Mouse (Mus musculus) heart, embryonic 15.5 days (tissue): ENCODE data around the gene Rad50. TPM values are rescaled to one million over a fixed set of nuclear protein-coding genes. Genes with fewer than 3 reads are reported as not detected.
A peak's percentile ranks its signal among the peaks of the same experiment; 100 is the strongest.

Experiments used
- ATAC-seq: fragments of 200-750 bp; cut with Nextera tagmentation; replicated peaks from 2 replicates; pipeline ENCODE4 v1.8.0; 2017; ENCODE audit warnings: low read depth, moderate TSS enrichment; ENCODE audit not compliant: insufficient number of reproducible peaks, insufficient read depth, low FRiP score
- H3K27ac ChIP-seq: fragments of 300-500 bp; sonication (generic); 2 replicates; pipeline ENCODE4 v1.5.1; 2015; ENCODE audit warnings: mild to moderate bottlenecking, inconsistent platforms
- H3K27me3 ChIP-seq: fragments of 300-500 bp; sonication (generic); 2 replicates; pipeline ENCODE4 v1.6.1; 2015; ENCODE audit warnings: inconsistent platforms
- H3K36me3 ChIP-seq: fragments of 300-500 bp; sonication (generic); 2 replicates; pipeline ENCODE4 v1.6.1; 2015; ENCODE audit warnings: mild to moderate bottlenecking, inconsistent platforms
- H3K4me1 ChIP-seq: fragments of 300-500 bp; sonication (generic); replicated peaks from 2 replicates; pipeline ENCODE4 v1.6.1; 2015; ENCODE audit warnings: inconsistent platforms
- H3K4me2 ChIP-seq: fragments of 300-500 bp; sonication (generic); 2 replicates; pipeline ENCODE4 v1.6.1; 2015; ENCODE audit warnings: inconsistent platforms, mild to moderate bottlenecking, moderate library complexity
- H3K4me3 ChIP-seq: fragments of 300-500 bp; sonication (generic); 2 replicates; pipeline ENCODE4 v1.5.1; 2015; ENCODE audit warnings: mild to moderate bottlenecking, inconsistent platforms
- H3K9ac ChIP-seq: fragments of 300-500 bp; sonication (generic); 2 replicates; pipeline ENCODE4 v1.6.1; 2015; ENCODE audit warnings: mild to moderate bottlenecking, inconsistent platforms
- H3K9me3 ChIP-seq: fragments of 300-500 bp; sonication (generic); replicated peaks from 2 replicates; pipeline ENCODE4 v1.6.1; 2016; ENCODE audit warnings: inconsistent platforms
- WGBS: fragments of 180-500 bp; shearing (Covaris S2); methylation state at CpG from one replicate; pipeline ENCODE4 v1.1.7; 2015; ENCODE audit warnings: mixed read lengths; 5-methylcytosine and 5-hydroxymethylcytosine counted together
- polyA plus RNA-seq: library from polyadenylated mRNA; unstranded; fragments of >200 nt; fragmentation: Nextera tagmentation; extraction: Ambion mirVana; gene quantifications from 2 replicates; pipeline ENCODE4 v1.2.1, GENCODE M21; 2015

Rad50 gene
- polyA plus RNA-seq, result 17.3 and 19.5 TPM in 2 replicates

DNA sequence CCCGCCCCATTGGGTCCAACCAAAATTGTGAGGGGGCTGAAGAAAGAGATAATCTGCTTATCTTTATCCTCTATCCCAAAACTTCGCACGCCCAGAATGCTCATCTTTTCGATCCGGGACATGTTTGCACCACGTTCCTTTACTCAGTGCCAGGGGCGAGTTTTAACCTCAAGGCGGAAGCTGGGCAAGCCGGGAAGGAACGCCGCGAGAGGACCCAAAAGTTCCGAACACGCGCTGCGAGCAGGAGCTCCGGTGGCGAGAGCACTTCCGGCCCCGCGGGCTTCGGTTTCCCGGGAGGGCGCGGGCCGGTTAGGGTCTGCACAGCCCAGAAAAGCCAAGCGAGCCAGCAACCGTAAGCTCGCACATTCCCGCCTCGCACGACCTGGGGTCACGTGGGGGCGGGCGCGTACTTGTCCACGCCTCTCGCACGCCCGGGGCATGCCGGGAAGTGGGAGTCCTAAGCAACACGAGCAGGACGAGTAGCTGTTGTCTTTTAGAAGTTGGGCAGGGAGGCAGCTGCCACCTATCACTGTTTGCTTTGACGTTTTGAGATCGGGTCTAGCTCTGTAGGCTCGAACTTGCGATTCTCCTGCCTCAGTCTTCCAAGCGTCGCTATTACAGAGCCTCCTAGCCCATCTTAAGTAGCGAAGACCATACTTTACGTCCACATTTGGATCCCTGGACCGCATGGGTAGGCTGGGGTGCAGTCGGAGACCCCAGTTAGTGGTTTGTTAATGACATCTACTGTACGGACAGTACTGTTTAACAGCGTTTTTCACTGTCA, at the start of gene Rad50:
Rad50 (minus strand) TSS at position 386 of the 784 bp plus-strand sequence.
- Histone ChIP-seq H3K36me3 (peaks cover 8% of the 10 kb centered on the region), H3K9ac (peak within 1 kb of the TSS; percentile 76), H3K27ac (peak within 1 kb of the TSS; percentile 83), H3K27me3 (no peaks in the 10 kb centered on the region), H3K9me3 (no peaks in the 10 kb centered on the region), H3K4me2 (peak within 1 kb of the TSS; percentile 92), H3K4me1 (peaks cover 7% of the 10 kb centered on the region), H3K4me3 (peak within 1 kb of the TSS; percentile 79)
- ATAC-seq, result peak; percentile 95
- WGBS, result 4% methylated on average over 55 of the region's 55 CpGs

DNA sequence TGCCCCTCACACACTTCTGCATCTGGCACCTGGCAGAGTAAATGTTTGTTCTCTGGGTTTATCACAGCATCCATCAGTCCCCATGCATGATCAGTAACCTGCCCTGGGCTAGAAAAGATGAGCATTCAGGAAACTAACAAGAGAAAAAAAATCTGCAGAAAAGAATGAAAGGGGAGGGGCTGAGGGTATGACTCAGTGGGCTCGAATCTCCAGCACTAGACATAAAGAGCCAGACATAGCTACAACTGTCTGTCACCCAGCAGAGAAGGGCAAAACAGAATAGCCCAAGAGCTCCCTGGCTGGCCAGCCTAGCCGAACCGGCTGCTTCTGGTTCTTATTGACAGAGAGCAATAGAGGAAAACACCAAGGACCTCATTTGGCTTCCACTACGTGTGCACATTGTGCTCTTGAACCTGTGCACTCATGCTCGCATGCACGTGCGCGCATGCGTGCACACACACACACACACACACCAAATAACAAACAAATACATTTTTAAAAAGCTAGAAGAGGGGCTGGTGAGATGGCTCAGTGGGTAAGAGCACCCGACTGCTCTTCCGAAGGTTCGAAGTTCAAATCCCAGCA, 48.0 kb upstream of the Rad50 start:
- no peak for ATAC-seq
- Histone ChIP-seq H3K9me3 (no peaks in the 10 kb centered on the region), H3K27ac (no peak overlapping the region), H3K9ac (no peak overlapping the region), H3K4me2 (no peak overlapping the region), H3K27me3 (no peaks in the 10 kb centered on the region), H3K4me3 (no peak overlapping the region), H3K4me1 (peaks cover 19% of the 10 kb centered on the region), H3K36me3 (no peaks in the 10 kb centered on the region)
- 79% methylated on average over 12 of the region's 12 CpGs for WGBS

DNA sequence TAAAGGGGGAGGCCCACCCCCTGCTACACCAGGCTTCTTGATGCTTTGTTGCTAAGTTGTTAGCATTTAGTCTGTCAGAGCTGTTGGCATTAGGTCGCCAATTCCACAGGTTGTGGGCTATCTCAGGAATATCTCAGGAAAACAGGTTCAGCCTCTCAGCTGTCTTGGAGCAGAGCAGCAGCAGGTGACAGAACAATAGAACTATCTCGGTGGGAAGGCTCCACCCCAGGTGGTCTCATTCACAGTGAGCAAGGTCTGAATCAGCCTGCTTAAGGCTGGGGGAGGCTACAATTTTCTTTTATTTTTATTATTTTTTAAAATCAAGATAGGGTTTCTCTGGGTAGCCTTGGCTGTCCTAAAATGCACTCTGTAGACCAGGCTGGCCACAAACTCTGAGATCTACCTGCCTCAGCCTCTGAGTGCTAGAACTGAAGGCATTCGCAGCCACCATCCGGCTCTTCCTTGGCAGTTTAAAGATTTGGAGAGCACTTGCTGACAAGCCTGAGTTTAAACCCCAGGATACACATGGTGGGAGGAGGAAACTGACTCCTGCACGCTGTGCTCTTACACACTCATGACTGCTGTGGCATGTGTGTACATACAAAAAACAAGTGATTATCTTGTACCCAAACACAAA, 42.7 kb upstream of the Rad50 start:
- no peak overlapping the region for H3K4me3 ChIP-seq
- no peak overlapping the region for H3K4me2 ChIP-seq
- H3K27me3 ChIP-seq, result no peaks in the 10 kb centered on the region
- no peak for ATAC-seq
- no peak overlapping the region for H3K9ac ChIP-seq
- H3K36me3 ChIP-seq, result no peaks in the 10 kb centered on the region
- no peak overlapping the region for H3K27ac ChIP-seq
- WGBS, result 54% methylated on average over 5 of the region's 5 CpGs
- H3K4me1 ChIP-seq, result no peaks in the 10 kb centered on the region
- no peaks in the 10 kb centered on the region for H3K9me3 ChIP-seq

DNA sequence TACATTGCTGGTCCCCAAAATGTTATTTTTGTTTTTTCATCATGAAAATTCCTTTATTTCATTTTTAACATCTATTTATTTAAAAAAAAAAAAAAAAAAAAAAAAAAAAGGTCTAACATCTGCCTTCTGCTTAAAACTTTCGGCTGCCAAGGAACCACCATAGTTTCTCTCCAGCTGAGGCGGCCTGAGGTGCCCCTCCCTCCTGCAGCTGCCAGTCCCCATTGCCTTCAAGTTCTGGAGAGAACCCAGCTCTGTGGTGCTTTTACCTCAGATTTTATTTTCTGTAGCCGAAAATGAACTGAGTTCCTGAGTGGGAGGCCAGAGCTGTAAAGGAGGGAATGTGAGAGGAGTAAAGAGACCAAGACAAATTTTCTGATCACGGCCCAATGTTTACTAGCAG, 42.2 kb upstream of the Rad50 start:
- H3K27ac ChIP-seq, result no peak overlapping the region
- H3K36me3 ChIP-seq, result no peaks in the 10 kb centered on the region
- no peak overlapping the region for H3K9ac ChIP-seq
- no peak overlapping the region for H3K4me3 ChIP-seq
- WGBS, result 76% methylated on average over 4 of the region's 4 CpGs
- no peak overlapping the region for H3K4me2 ChIP-seq
- H3K9me3 ChIP-seq, result no peaks in the 10 kb centered on the region
- H3K27me3 ChIP-seq, result no peaks in the 10 kb centered on the region
- no peaks in the 10 kb centered on the region for H3K4me1 ChIP-seq
- ATAC-seq, result no peak

DNA sequence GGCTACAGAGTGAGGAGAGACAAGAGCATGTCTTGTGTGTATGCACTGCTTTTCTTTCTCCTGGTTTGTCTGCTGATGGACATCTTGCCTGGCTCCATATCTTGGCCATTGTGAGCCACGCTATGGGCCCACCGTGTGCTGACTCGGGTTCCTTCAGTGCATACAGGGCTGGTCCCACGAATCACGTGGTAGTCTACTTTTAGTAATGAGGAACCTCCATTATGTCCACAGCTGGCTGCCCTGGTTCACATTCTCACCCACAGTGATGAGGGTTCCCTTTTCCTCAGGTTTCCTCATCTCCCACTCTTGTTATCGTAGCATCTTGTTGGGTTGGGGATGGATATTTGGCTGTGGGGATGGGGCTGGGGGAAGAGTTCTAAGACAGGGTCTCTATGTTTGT, 41.5 kb upstream of the Rad50 start:
- Histone ChIP-seq H3K4me2 (no peak overlapping the region), H3K36me3 (no peaks in the 10 kb centered on the region), H3K9me3 (no peaks in the 10 kb centered on the region), H3K27me3 (no peaks in the 10 kb centered on the region), H3K27ac (no peak overlapping the region), H3K4me3 (no peak overlapping the region), H3K4me1 (no peaks in the 10 kb centered on the region), H3K9ac (no peak overlapping the region)
- WGBS, result 84% methylated on average over 6 of the region's 6 CpGs
- ATAC-seq, result no peak

DNA sequence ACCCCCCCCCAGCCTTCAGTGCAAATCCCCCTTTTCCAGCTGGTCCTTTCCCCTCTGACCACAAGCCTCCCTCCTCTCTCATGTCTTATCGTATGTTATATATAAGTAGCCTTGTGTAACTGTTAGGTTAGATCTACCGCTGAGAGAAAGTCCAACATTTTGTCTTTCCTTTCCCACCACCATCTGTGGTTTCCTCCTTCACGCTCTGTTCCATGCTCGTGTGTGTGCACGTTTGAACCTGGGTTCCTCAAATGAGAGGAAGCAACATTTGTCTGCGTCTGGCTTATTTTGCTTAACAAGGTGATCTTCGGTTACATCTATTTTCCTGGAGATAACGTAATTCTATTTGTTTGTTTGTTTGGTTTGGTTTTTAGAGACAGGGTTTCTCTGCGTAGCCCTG, 40.9 kb upstream of the Rad50 start:
- ATAC-seq, result no peak
- WGBS, result 80% methylated on average over 9 of the region's 9 CpGs

DNA sequence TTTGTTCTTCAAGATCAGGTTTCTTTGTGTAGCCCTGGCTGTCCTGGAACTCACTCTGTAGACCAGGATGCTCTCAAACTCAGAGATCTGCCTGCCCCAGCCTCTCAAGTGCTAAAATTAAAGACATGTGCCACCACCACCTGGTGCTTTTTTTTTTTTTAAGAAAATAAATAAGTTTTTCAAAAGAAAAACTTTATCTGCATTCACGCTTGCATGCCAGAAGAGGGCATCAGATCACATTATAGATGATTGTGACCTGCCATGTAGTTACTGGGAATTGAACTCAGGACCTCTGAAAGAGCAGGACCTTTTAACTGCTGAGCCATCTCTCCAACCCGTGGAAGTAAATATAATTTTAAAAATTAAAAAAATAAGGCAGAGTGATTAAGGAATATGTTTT, 38.1 kb upstream of the Rad50 start:
- no peak for ATAC-seq
- Histone ChIP-seq H3K4me2 (no peak overlapping the region), H3K27ac (no peak overlapping the region), H3K36me3 (no peaks in the 10 kb centered on the region), H3K9ac (no peak overlapping the region), H3K4me1 (no peaks in the 10 kb centered on the region), H3K4me3 (no peak overlapping the region), H3K9me3 (no peaks in the 10 kb centered on the region), H3K27me3 (no peaks in the 10 kb centered on the region)
- 80% methylated on average over 2 of the region's 2 CpGs for WGBS

More for the DNA sequence above, 40.9 kb upstream of the Rad50 start:
- Histone ChIP-seq H3K36me3 (no peaks in the 10 kb centered on the region), H3K4me1 (no peaks in the 10 kb centered on the region), H3K9ac (no peak overlapping the region), H3K4me2 (no peak overlapping the region), H3K4me3 (no peak overlapping the region), H3K9me3 (no peaks in the 10 kb centered on the region), H3K27me3 (no peaks in the 10 kb centered on the region), H3K27ac (no peak overlapping the region)

DNA sequence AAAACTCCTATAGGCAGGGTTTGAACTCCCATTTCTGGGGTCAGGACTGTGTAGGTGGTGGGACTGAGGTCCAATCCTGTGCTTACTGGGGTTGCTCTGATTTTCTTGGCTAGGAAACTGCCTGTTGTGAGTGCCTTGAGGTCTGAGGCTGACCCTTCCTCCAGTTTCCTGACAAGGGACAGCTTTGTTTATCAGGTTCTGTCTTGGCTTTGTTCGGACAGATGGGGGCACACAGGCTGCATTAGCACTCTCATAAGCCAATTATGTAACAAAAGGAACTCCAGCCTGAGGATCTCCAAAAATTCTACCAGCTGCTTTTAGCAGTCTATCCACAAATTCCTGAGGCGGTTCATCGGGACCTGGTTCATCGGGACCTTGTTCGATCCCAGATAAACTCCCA, 35.2 kb upstream of the Rad50 start:
- 20% methylated on average over 5 of the region's 5 CpGs for WGBS
- no peaks in the 10 kb centered on the region for H3K36me3 ChIP-seq
- no peak for ATAC-seq
- H3K4me2 ChIP-seq, result no peak overlapping the region
- H3K4me3 ChIP-seq, result no peak overlapping the region
- H3K9ac ChIP-seq, result no peak overlapping the region
- H3K4me1 ChIP-seq, result no peaks in the 10 kb centered on the region
- H3K27me3 ChIP-seq, result no peaks in the 10 kb centered on the region
- H3K9me3 ChIP-seq, result no peaks in the 10 kb centered on the region
- H3K27ac ChIP-seq, result no peak overlapping the region

DNA sequence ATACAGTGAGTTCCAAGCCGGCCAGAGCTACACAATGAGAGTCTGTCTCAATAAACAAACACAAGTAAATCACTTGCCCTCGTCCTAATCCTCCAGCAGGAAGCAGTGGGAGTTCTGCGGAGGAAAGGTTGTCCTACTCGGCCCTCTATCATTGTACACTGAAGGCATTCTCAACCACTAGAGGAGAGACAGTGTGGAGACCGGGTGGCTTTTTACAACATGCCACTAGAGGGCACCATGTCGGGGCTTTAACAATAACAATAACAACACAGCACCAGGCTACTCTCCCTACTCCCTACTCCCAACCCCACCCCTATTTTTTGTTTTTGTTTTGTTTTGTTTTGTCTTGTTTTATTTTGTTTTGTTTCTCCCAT, 30.4 kb upstream of the Rad50 start:
- Histone ChIP-seq H3K27me3 (no peaks in the 10 kb centered on the region), H3K4me2 (no peak overlapping the region), H3K9ac (no peak overlapping the region), H3K27ac (0 out of 2 replicates have a peak overlapping the region, but pooled peaks have one; percentile 35), H3K36me3 (no peaks in the 10 kb centered on the region), H3K4me3 (no peak overlapping the region), H3K4me1 (no peaks in the 10 kb centered on the region), H3K9me3 (no peaks in the 10 kb centered on the region)
- ATAC-seq, result no peak; the same call in 1 of the 2 replicates
- 32% methylated on average over 6 of the region's 6 CpGs for WGBS

DNA sequence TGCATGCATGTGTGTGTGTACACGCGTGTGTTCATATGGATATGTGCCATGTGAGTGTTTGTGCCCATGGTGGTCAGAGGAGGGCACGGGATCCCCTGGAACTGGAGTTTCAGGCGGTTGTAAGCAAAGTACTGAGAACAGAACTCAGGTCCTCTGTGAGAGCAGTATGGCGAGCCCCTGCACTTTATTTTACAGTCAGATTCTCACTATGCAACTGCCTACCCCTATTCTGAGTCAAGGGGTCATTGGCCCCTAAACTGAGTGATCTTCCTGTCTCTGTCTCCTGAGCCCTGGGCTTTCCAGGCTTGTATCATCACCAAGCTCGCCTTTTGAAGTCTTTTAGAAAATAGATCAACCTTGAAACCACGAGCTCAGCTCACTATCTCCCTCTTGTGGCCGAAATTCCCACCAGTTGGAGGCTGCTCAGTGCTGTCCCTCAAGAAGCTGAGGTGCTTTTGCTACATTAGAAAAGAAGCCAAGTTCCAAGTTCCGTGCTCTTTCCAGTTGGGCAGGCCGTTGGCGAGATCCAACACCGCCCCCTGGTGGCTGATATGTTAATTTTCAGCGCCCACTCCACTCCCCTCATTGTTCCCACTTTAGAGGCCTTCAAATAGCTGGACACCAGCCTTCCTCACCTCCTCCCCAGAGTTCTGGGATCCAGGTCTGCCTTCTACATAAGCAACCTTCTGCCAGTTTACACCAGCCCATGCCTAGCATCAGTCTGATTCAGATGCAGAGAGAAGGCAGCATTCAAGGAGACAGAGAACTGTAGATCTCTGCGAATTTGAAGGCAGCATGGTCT, 29.9 kb upstream of the Rad50 start:
- Histone ChIP-seq H3K36me3 (no peaks in the 10 kb centered on the region), H3K9me3 (no peaks in the 10 kb centered on the region), H3K4me3 (no peak overlapping the region), H3K27me3 (no peaks in the 10 kb centered on the region), H3K4me2 (no peak overlapping the region), H3K4me1 (no peaks in the 10 kb centered on the region), H3K9ac (no peak overlapping the region), H3K27ac (0 out of 2 replicates have a peak overlapping the region, but pooled peaks have one; percentile 35)
- 44% methylated on average over 14 of the region's 14 CpGs for WGBS
- peak; percentile 58 for ATAC-seq

DNA sequence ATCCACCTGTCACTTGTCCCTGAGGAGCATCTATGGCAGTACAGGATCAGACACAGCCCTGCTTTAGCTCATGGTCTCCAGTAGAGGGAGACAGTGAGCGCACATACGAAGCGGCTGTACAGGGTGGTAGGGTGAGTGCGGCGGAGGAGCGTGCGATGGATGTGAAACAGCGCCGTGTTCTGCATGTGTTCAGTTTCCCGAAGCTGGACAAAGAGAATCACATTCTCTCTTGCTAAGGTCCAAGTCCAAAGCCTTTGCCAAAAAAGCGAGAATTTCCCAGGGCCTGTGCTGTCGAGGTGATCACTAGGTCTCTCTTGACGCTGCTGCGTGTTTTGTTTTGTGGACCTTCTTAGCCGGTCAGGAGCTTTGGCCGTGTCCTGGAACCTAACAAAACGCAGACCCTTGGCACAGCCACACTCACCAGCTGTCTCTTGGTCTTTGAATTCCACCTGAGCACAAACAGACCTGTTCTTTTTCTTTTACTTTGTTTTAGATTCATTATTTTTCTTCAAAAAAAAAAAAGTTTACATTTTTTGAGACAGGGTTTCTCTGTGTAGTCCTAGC, 28.6 kb upstream of the Rad50 start:
- H3K4me3 ChIP-seq, result peak overlapping the region; percentile 30; the same call in 1 of the 2 replicates

More for the DNA sequence above, 28.6 kb upstream of the Rad50 start:
- 0 out of 2 replicates have a peak, but pooled peaks have one; percentile 50 for ATAC-seq
- H3K27ac ChIP-seq, result no peak overlapping the region
- H3K4me1 ChIP-seq, result no peaks in the 10 kb centered on the region
- H3K36me3 ChIP-seq, result no peaks in the 10 kb centered on the region
- WGBS, result 30% methylated on average over 17 of the region's 17 CpGs
- H3K9me3 ChIP-seq, result no peaks in the 10 kb centered on the region
- peak overlapping the region; percentile 59 for H3K4me2 ChIP-seq
- no peak overlapping the region for H3K9ac ChIP-seq
- H3K27me3 ChIP-seq, result no peaks in the 10 kb centered on the region
